Mouse (Mus musculus) small intestine, adult 2 months (tissue): ENCODE results near the gene Catsperz.
A peak's percentile ranks its signal among the peaks of the same experiment; 100 is the strongest.

Experiments
- CTCF ChIP-seq: fragments of 200-500 bp; IDR thresholded peaks from 2 replicates; pipeline ENCODE4 v1.5.1; 2012; ENCODE audit warnings: low read depth, mild to moderate bottlenecking, control low read depth, inconsistent platforms, low read length, moderate library complexity, mixed read lengths; ENCODE audit not compliant: insufficient replicate concordance, insufficient read length; ENCODE audit errors: extremely low read depth
- POLR2A ChIP-seq: fragments of 200-500 bp; IDR thresholded peaks from 2 replicates; pipeline ENCODE4 v1.6.1; 2012; ENCODE audit warnings: low read depth, mild to moderate bottlenecking, control low read depth, inconsistent platforms, low read length, moderate library complexity

- no peak for TF ChIP-seq CTCF
- TF ChIP-seq POLR2A = peak; percentile 35; the same call in 1 of the 2 replicates
These were observed 31.3 kb downstream of the Catsperz start for GRCm38 (mm10) chr19:6893731-6894451.
